Mouse (Mus musculus) hindbrain, embryonic 14.5 days (tissue): ENCODE data around the gene Hs1bp3. TPM values are rescaled to one million over a fixed set of nuclear protein-coding genes. Genes with fewer than 3 reads are reported as not detected.
A peak's percentile ranks its signal among the peaks of the same experiment; 100 is the strongest.

Experiments
- ATAC-seq: fragments of 200-750 bp; cut with Nextera tagmentation; 2 replicates; pipeline ENCODE4 v1.8.0; 2017; ENCODE audit warnings: moderate number of reproducible peaks, mild to moderate bottlenecking, moderate TSS enrichment, moderate library complexity; ENCODE audit not compliant: low FRiP score
- DNase-seq: peaks from one replicate; pipeline ENCODE4 v3.0.0-alpha.2; 2015; ENCODE audit warnings: low spot score
- H3K27ac ChIP-seq: fragments of 300-500 bp; sonication (generic); 2 replicates; pipeline ENCODE4 v1.5.1; 2014; ENCODE audit warnings: mild to moderate bottlenecking, moderate library complexity
- H3K27me3 ChIP-seq: fragments of 300-500 bp; sonication (generic); 2 replicates; pipeline ENCODE4 v1.6.1; 2014; ENCODE audit warnings: mild to moderate bottlenecking, low read length, mixed read lengths; ENCODE audit not compliant: control insufficient read depth, insufficient read depth
- H3K36me3 ChIP-seq: fragments of 300-500 bp; sonication (generic); replicated peaks from 2 replicates; pipeline ENCODE4 v1.6.1; 2014; ENCODE audit not compliant: control insufficient read depth, insufficient read depth
- H3K4me1 ChIP-seq: fragments of 300-500 bp; sonication (generic); replicated peaks from 2 replicates; pipeline ENCODE4 v1.6.1; 2014; ENCODE audit warnings: antibody characterized with exemption, low read length, mixed read lengths; ENCODE audit not compliant: control insufficient read depth, insufficient read depth
- H3K4me2 ChIP-seq: fragments of 300-500 bp; sonication (generic); replicated peaks from 2 replicates; pipeline ENCODE4 v1.6.1; 2014; ENCODE audit warnings: mild to moderate bottlenecking, moderate library complexity
- H3K4me3 ChIP-seq: fragments of 300-500 bp; sonication (generic); replicated peaks from 2 replicates; pipeline ENCODE4 v1.5.1; 2014; ENCODE audit warnings: mild to moderate bottlenecking, low read length
- H3K9ac ChIP-seq: fragments of 300-500 bp; sonication (generic); 2 replicates; pipeline ENCODE4 v1.6.1; 2014
- H3K9me3 ChIP-seq: fragments of 300-500 bp; sonication (generic); 2 replicates; pipeline ENCODE4 v1.6.1; 2016; ENCODE audit warnings: low read length; ENCODE audit not compliant: control insufficient read depth
- WGBS: fragments of 180-500 bp; shearing (Covaris S2); extraction: QIAGEN DNeasy Blood & Tissue Kit; methylation state at CpG from one replicate; pipeline ENCODE4 v1.1.7; 2014; 5-methylcytosine and 5-hydroxymethylcytosine counted together
- polyA plus RNA-seq: library from polyadenylated mRNA; unstranded; fragments of >200 nt; fragmentation: Nextera tagmentation; extraction: Ambion mirVana; gene quantifications from 2 replicates; pipeline ENCODE4 v1.2.1, GENCODE M21; 2014

The Hs1bp3 gene
- 5.9 and 6.2 TPM in 2 replicates for polyA plus RNA-seq

DNA sequence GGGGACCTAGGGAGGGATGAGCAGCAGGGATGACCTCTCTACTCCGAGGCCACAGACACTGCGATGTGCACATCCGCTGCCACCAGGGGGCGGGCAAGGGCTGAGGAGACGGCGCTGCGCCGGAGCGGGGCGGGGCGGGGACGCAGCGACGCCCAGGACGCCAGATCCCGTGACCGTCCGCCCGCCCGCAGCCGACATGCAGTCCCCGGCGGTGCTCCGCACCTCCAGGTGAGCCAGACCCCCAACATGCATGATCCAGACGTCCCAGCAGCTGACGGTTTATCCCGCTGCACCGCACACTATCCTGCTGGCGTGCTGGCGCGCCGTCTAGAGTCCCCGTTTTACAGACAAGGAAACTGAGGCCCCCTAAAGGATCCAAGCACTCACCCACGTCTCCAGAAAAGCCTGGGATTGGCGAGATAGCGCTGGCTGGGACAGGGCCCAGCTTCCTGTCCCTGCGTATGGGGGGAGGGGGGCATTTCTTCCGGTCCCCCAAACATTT lies at the start of gene Hs1bp3:
Hs1bp3 (plus strand) TSS at position 163 of the 502 bp plus-strand sequence.
- H3K4me2 ChIP-seq = peak within 1 kb of the TSS; percentile 89
- ATAC-seq (peak; percentile 91), DNase-seq (peak; percentile 91)
- H3K9me3 ChIP-seq = no peaks in the 10 kb centered on the region
- H3K9ac ChIP-seq = peak within 1 kb of the TSS; percentile 82
- WGBS = under 1% methylated on average over 38 of the region's 38 CpGs
- H3K4me1 ChIP-seq = peaks cover 15% of the 10 kb centered on the region
- peaks cover 2% of the 10 kb centered on the region; the same call in 1 of the 2 replicates for H3K36me3 ChIP-seq
- H3K27me3 ChIP-seq = peaks cover 12% of the 10 kb centered on the region
- peak within 1 kb of the TSS; percentile 65 for H3K4me3 ChIP-seq
- no peak within 1 kb of the TSS for H3K27ac ChIP-seq

DNA sequence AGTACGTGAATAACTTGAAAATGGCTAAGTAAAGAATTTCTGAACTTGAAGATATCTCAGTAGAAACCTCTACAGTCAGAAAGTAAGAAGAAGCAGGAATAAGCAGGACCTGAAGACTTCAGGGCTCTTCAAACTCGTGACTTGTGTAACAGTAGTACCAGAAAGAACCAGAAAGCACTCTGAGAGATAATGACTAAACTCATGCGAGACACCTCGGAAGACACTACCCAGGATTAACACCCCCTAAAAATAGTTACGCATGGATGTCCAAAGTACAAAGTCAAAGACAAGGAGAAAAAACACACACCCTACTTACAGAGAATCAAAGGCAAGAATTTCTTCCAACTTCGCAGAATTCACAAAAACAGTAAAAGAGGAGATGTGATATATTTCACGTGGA lies 46.9 kb upstream of the Hs1bp3 start:
- ATAC-seq = no peak
- WGBS = 90% methylated on average over 7 of the region's 7 CpGs

GRCm38 (mm10) chr12:8269627-8270026 lies 43.6 kb upstream of the Hs1bp3 start:
- Histone ChIP-seq H3K9me3 (no peaks in the 10 kb centered on the region), H3K27ac (no peak overlapping the region), H3K9ac (no peak overlapping the region), H3K4me2 (no peak overlapping the region), H3K27me3 (no peaks in the 10 kb centered on the region), H3K36me3 (peaks cover 9% of the 10 kb centered on the region; the same call in 1 of the 2 replicates), H3K4me3 (no peak overlapping the region), H3K4me1 (no peaks in the 10 kb centered on the region)
- WGBS = 96% methylated on average over 11 of the region's 11 CpGs
- ATAC-seq (no peak), DNase-seq (no peak)

More for the DNA sequence above, 46.9 kb upstream of the Hs1bp3 start:
- no peaks in the 10 kb centered on the region for H3K9me3 ChIP-seq
- H3K27me3 ChIP-seq = no peaks in the 10 kb centered on the region
- H3K9ac ChIP-seq = no peak overlapping the region
- no peak for DNase-seq
- 0 out of 2 replicates have a peak, but pooled peaks cover 7% of the 10 kb centered on the region for H3K4me1 ChIP-seq
- H3K27ac ChIP-seq = no peak overlapping the region
- H3K4me3 ChIP-seq = no peak overlapping the region
- peaks cover 9% of the 10 kb centered on the region; the same call in 1 of the 2 replicates for H3K36me3 ChIP-seq
- H3K4me2 ChIP-seq = no peak overlapping the region

GRCm38 (mm10) chr12:8271405-8271804 lies 41.8 kb upstream of the Hs1bp3 start:
- Histone ChIP-seq H3K4me3 (no peak overlapping the region), H3K9me3 (no peaks in the 10 kb centered on the region), H3K4me2 (no peak overlapping the region), H3K9ac (no peak overlapping the region), H3K27me3 (no peaks in the 10 kb centered on the region), H3K4me1 (no peaks in the 10 kb centered on the region), H3K27ac (no peak overlapping the region), H3K36me3 (peaks cover 12% of the 10 kb centered on the region)
- WGBS = 96% methylated on average over 2 of the region's 2 CpGs
- DNase-seq (no peak), ATAC-seq (no peak)

- Histone ChIP-seq H3K4me1 (no peaks in the 10 kb centered on the region), H3K9ac (no peak overlapping the region), H3K4me2 (no peak overlapping the region), H3K27ac (no peak overlapping the region), H3K4me3 (no peak overlapping the region), H3K36me3 (peaks cover 16% of the 10 kb centered on the region), H3K9me3 (no peaks in the 10 kb centered on the region), H3K27me3 (no peaks in the 10 kb centered on the region)
- no peak for DNase-seq
- WGBS = 95% methylated on average over 6 of the region's 6 CpGs
- ATAC-seq = no peak
Observed at GRCm38 (mm10) chr12:8273471-8274171, 39.6 kb upstream of the Hs1bp3 start.

DNA sequence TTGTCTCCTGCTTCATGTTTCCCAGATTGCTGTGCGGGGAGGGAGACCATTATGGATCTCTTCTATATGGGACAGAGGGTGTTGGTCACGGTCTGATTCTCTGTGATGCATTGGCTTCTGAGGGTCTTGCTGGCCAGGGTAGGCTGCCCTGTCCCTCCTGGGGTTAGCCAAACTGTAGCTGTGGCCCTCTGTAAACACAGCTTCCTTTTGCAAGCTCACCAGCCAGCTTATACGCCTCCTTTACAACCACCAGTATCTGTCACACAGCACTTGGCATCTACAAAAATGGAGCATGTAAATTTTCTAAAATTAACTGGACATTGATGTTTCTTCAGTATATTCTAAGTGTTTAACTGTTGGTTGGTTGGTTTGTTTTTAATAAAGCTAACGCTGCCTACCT lies 37.8 kb upstream of the Hs1bp3 start:
- Histone ChIP-seq H3K9ac (no peak overlapping the region), H3K4me3 (no peak overlapping the region), H3K27me3 (no peaks in the 10 kb centered on the region), H3K9me3 (no peaks in the 10 kb centered on the region), H3K36me3 (peaks cover 9% of the 10 kb centered on the region), H3K4me2 (no peak overlapping the region), H3K4me1 (no peaks in the 10 kb centered on the region), H3K27ac (no peak overlapping the region)
- ATAC-seq (no peak), DNase-seq (no peak)
- WGBS = 83% methylated on average over 4 of the region's 4 CpGs

- Histone ChIP-seq H3K4me2 (no peak overlapping the region), H3K4me3 (no peak overlapping the region), H3K9me3 (no peaks in the 10 kb centered on the region), H3K9ac (no peak overlapping the region), H3K4me1 (no peaks in the 10 kb centered on the region), H3K36me3 (peaks cover 6% of the 10 kb centered on the region), H3K27ac (no peak overlapping the region), H3K27me3 (no peaks in the 10 kb centered on the region)
- no peak for DNase-seq
- ATAC-seq = no peak
- WGBS = 84% methylated on average over 15 of the region's 15 CpGs
Observed at GRCm38 (mm10) chr12:8281225-8282017, 31.8 kb upstream of the Hs1bp3 start.

DNA sequence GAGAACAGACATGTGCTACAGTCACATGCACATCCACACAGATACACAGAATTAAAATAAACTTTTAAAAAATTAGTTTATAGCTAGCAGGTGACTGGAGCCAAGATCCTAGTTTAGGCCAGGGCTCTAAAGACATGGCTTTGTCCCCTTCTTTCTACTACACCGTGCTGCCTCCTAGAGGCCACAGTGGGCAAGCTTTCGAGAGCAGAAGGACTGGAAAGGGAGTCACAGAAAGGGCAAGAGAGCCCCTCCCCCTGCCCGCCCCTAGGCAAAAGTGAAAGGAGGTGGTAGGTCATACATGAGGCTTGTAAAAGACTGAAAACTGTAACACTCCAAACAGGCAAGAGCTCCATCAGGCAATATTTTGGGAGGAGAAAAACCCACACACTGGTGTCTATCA lies 25.3 kb upstream of the Hs1bp3 start:
- no peaks in the 10 kb centered on the region for H3K27me3 ChIP-seq
- H3K9me3 ChIP-seq = no peaks in the 10 kb centered on the region
- H3K4me1 ChIP-seq = peaks cover 6% of the 10 kb centered on the region; the same call in 1 of the 2 replicates
- no peak overlapping the region for H3K9ac ChIP-seq
- H3K4me3 ChIP-seq = no peak overlapping the region
- WGBS = 59% methylated on average over 3 of the region's 3 CpGs
- DNase-seq (no peak), ATAC-seq (no peak)
- no peaks in the 10 kb centered on the region for H3K36me3 ChIP-seq
- H3K4me2 ChIP-seq = no peak overlapping the region
- H3K27ac ChIP-seq = no peak overlapping the region

DNA sequence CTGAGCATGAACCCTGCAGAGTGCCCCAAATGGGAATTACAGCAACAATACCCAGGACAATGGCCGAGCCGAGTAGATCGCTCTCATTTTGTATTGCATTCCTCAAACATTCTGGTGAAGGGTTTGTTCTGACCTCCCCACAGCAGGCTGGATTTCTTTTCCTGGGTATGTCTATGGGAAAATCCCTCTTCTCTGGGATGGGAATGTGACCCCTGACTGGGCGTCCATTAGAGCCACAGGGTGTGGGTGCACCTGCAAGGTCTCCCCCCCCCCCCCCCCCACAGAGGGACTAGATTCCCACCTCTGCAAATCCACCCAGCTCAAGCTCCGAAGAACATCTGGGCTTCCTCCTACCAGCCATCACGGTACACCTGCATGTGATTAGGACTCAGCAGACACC lies 24.1 kb upstream of the Hs1bp3 start:
- Histone ChIP-seq H3K4me1 (peaks cover 6% of the 10 kb centered on the region; the same call in 1 of the 2 replicates), H3K4me2 (no peak overlapping the region), H3K27ac (no peak overlapping the region), H3K4me3 (no peak overlapping the region), H3K36me3 (no peaks in the 10 kb centered on the region), H3K9me3 (no peaks in the 10 kb centered on the region), H3K27me3 (no peaks in the 10 kb centered on the region), H3K9ac (no peak overlapping the region)
- DNase-seq (no peak), ATAC-seq (no peak)
- 77% methylated on average over 6 of the region's 6 CpGs for WGBS
